Mouse (Mus musculus) ES-E14 (cell line): ENCODE measurements around the gene Zscan10.

Experiments
- CHD2 ChIP-seq: IDR thresholded peaks from 2 replicates; pipeline ENCODE4 v1.6.1; 2014; ENCODE audit warnings: mild to moderate bottlenecking, low read depth, low read length, inconsistent platforms
- HCFC1 ChIP-seq: IDR thresholded peaks from 2 replicates; pipeline ENCODE4 v1.6.1; 2012; ENCODE audit warnings: low read length, inconsistent platforms, borderline replicate concordance; ENCODE audit not compliant: insufficient read depth
- MAFK ChIP-seq: IDR thresholded peaks from 2 replicates; pipeline ENCODE4 v1.6.1; 2014; ENCODE audit warnings: mild to moderate bottlenecking, low read depth, low read length, inconsistent platforms; ENCODE audit not compliant: insufficient read depth
- ZC3H11A ChIP-seq: IDR thresholded peaks from 2 replicates; pipeline ENCODE4 v1.6.1; 2012; ENCODE audit warnings: low read depth, mild to moderate bottlenecking, inconsistent platforms, low read length, borderline replicate concordance
- ZNF384 ChIP-seq: IDR thresholded peaks from 2 replicates; pipeline ENCODE4 v1.6.1; 2012; ENCODE audit warnings: low read depth, low read length, inconsistent platforms

- TF ChIP-seq CHD2 (no peak), MAFK (no peak), HCFC1 (no peak), ZC3H11A (no peak), ZNF384 (no peak)
Measured at GRCm38 (mm10) chr17:23555243-23555916, 45.3 kb upstream of the Zscan10 start.
